Mouse (Mus musculus): ENCODE measurements around the gene Hdac9. TPM values are rescaled to one million over a fixed set of nuclear protein-coding genes. Genes with fewer than 3 reads are reported as not detected.

Hdac9 gene
- total RNA-seq, 2 experiments from 2014 or later = 3.8 to 4.5 TPM

DNA sequence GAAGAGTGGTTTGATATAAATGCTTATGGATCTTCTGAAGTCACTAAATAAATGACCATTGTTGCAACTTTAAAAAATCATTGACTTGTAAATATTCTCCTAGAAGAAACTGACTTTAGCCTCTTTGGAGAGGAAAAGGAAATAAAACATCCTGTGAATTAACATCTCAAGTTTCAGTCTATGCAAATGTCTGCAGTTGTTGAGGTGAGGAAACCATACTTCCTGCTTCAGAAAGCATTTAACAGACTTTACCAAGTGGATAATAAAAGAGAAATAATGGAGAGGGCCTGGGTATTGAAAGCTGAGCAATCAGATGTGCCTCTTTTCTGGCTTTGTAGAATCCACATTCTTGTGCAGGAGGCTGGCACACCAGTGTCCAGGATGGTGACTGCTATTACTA, 110.4 kb downstream of the Hdac9 start:
- DNase-seq = no peak

- no peak for DNase-seq
Measured at GRCm38 (mm10) chr12:34803721-34804120, 113.2 kb downstream of the Hdac9 start.

- DNase-seq = no peak
Measured at GRCm38 (mm10) chr12:34802308-34802707, 114.6 kb downstream of the Hdac9 start.

- DNase-seq = no peak
Measured at GRCm38 (mm10) chr12:34801752-34802151, 115.1 kb downstream of the Hdac9 start.

DNA sequence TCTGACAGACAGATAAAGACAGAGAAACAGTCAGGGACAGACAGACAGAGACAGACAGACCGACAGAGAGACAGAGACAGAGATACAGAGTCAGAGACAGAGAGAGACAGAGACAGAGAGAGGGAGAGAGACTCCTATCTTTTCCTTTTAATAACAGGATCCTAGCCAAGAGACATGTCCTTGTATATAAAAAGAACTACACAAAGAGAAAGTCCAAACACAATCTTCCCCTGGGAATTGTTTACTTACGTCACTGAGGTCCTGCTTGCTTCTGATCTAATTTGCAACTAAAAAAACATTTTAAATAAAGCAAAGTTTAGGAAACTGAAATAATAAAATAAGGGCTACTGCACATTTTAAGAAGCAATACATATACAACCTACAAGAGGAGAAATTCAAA, 119.5 kb downstream of the Hdac9 start:
- DNase-seq = no peak

GRCm38 (mm10) chr12:34795487-34795886, 121.4 kb downstream of the Hdac9 start:
- DNase-seq = no peak

DNA sequence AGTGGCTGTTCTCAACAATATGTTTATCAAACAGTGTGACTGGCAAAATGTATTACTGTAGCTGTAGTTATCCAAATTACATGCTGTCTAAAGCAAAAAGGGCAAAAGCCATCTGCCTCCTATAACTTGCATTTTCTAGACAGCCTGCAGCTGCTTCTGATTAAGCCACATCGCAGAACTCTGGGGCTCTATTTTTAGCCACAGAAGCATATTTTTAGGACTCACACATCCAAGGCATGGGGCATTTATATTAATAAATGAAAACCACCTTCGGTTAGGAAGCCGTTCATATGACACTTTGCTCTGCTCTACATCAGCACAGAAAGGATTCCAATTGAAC, 124.8 kb downstream of the Hdac9 start:
- DNase-seq = no peak

DNA sequence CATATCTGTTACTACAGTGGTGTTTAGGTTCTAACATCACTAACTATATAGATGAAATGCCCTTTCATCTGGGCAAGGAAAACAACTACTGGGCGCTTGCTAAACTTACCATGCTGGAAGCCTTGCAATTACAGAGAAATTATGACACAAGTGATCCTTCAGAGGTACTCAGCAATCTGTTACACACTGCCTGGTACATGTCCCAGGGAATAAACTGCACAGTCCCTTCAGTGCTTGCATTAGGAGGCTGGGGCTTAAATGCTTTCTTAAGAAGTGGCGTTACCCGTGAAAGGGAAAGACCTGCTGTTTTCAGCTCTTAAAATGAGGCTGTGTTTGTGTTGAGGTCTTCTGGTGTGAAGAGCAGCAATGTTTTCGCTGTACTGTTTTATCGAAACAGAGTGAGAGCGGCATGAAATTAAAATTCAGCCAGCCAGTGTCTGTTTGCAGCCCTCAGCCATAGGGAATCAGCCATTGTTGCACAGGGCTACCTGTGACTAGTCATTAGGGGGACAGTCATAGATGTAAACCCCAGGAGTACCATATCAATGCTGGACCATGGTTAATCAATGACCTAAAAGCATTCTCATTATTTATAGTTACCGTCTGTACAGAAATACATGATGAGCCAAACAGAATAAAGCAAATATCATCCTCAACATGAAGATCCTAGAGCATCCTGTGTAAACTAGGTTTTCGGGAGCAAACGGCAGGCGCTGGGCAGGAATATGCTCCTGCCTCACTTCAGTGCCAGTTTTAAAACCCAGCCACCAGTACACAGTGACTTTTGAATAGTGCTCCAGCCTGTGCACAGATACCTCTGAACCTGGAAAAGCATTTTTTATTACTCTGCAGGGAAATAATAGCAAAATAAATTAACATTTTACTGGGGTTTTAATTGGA, 125.4 kb downstream of the Hdac9 start:
- DNase-seq = no peak

GRCm38 (mm10) chr12:34789031-34789982, 127.6 kb downstream of the Hdac9 start:
- DNase-seq = no peak

GRCm38 (mm10) chr12:34787380-34787779, 129.5 kb downstream of the Hdac9 start:
- no peak for DNase-seq

DNA sequence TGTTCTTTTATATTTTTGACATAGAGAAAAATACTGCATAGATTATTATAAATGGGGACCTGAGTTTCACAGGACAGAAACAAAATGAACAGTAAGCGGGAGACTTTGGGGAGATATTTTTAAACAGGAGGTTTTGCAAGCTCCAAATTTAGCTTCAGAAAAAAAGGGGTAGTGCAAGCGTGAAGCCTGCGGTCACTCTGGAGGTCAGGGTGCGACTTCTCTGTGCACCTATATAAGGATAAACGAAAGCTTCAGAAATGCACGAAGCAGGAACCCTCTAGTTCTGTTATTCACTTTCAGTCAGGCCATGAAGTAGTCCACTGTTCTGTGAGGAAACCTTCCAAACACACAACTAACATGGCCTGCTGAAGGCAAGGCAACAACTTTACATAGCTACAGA, 133.3 kb downstream of the Hdac9 start:
- no peak for DNase-seq

- no peak for DNase-seq
Measured at GRCm38 (mm10) chr12:34779368-34779957, 137.4 kb downstream of the Hdac9 start.

DNA sequence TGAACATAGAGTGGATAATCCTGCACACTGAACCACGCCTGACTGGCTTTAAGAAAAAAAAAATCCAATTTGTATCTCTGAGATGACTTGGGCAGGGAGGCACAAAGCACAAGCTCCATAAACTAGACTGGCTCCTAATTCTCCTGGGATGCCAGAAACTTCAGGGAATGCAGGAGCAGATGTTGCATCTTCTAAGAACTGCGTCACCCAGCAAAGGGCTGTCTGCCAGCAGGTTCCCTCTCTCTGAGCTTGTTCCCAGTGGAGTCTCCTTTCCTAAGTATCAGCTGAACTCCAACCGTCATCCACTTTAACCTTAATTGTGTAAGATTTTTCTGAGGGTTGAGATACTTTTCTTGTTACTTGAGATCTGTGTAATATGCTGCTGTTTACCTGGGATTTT, 140.7 kb downstream of the Hdac9 start:
- no peak for DNase-seq

DNA sequence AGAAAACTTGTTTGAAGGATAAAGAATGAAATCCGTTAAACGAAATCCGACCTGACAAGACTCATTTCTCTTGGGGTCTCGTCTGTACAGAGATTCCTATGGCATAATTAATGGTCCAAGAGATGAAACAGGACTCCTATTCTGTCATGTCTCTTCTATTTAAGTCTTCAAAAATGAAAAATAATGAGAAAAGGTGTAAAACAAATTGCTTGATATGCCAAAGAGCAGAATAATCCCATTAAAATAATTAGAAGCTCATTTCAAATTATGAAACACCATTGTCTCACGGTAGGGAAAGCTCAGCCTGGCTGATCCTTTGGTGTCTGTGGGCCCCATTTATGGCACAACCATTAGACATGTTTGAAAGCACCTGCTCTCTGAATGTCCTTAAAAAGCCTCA, 142.8 kb downstream of the Hdac9 start:
- no peak for DNase-seq

DNA sequence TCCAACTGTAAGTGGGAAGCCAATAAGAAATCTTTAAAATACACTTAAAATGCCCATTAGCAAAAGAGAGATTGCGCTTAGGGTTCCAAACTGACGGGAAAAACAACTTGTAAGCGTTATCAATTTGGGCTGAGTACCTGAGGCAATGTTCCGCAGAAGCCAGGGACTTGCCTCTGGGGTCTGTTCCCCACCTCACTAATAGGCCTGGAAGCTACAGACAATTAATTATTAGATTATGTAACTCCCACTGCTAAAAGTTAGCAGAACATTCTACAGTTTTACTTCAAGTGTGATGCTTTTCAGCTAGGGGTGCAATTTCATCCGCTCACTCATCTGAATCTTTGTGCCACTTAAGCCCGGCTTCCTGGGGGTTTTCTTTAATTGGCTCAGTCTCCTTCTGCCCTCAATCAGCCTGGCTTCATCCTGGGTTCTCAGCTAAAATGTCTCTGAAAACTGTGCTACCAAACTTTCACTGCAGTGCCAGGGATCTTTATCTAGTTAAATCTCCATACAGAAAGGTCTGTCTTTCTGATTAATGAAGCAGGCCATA, 149.6 kb downstream of the Hdac9 start:
- DNase-seq = no peak

- DNase-seq = no peak
Measured at GRCm38 (mm10) chr12:34747266-34747665, 169.6 kb downstream of the Hdac9 start.

- no peak for DNase-seq
Measured at GRCm38 (mm10) chr12:34725204-34725603, 191.7 kb downstream of the Hdac9 start.

- DNase-seq = no peak
Measured at GRCm38 (mm10) chr12:34724274-34724673, 192.6 kb downstream of the Hdac9 start.

GRCm38 (mm10) chr12:34722831-34723490, 193.9 kb downstream of the Hdac9 start:
- DNase-seq = no peak

DNA sequence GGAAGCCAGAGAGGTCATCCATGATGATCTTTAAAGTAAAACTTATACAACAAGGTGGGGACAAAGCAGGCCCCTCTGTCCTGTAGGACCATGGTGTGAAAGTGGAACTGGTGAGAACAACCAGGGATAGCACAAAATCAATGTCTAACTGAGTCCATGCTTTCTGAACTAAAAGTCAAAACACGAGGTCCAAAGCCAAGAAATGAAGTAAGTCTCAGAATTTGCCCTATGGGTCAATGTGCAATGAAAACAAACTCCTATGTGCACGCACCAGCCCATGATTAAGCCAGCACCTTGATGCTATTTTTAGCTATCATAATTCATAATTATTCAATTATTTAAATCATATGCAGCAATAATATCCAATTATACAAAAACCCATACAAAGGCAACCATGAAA, 196.0 kb downstream of the Hdac9 start:
- DNase-seq = no peak

DNA sequence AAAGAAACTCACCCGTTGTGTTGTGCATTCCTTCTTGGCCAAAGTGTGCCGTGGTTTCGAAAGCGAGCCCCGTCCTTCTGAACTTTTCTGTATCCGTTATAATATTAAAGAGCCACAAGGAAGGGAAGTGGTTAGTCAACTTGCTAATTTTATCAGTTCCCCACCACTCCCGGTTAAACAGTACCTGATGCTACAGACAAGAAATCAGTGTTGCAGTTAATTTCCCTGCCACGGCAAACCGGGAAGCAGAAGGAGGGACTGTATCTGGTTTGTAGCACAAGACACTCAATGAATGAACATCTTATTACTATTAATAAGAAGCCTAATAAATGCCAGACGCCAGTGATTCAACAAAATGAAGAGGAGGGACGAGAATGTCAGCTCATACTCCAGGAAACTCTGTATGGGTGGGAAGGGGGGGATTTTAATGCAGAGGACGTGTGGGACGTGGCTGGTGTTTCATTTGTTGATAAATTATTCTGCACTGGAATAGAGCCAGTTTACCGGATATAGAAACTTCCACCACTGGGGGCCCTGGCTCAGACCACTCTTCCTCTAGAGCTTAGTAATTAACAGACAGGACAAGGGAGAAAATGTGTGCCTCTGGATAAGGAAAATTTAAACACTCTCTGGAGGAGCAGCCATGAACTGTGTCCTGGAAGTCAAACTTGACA, 202.5 kb downstream of the Hdac9 start:
- no peak for DNase-seq

Measured in gastrocnemius, postnatal 25 days (tissue).